Mouse (Mus musculus) left cerebral cortex, postnatal 10 days (tissue): ENCODE measurements around the gene Tmem151a. TPM values are rescaled to one million over a fixed set of nuclear protein-coding genes. Genes with fewer than 3 reads are reported as not detected.

Experiments used
- DNase-seq, 2 experiments: peaks; one replicate each; pipeline ENCODE4 v3.0.0; 2021 to 2022; ENCODE audit warnings: low spot score in 2 of 2, mixed read lengths in 1 of 2; ENCODE audit errors: extremely low spot score in 1 of 2
- intact Hi-C: fragments of 180-260 bp; cut with DNase I; formaldehyde crosslinking; loops from one replicate; pipeline ENCODE4 v1.15.1; 2025
- total RNA-seq, 2 experiments: library from RNA; stranded (reverse); gene quantifications; 2 replicates each; pipeline ENCODE4 v1.2.3; 2021

Gene Tmem151a
- total RNA-seq, 2 experiments from 2014 or later, result 115 to 122 TPM

DNA sequence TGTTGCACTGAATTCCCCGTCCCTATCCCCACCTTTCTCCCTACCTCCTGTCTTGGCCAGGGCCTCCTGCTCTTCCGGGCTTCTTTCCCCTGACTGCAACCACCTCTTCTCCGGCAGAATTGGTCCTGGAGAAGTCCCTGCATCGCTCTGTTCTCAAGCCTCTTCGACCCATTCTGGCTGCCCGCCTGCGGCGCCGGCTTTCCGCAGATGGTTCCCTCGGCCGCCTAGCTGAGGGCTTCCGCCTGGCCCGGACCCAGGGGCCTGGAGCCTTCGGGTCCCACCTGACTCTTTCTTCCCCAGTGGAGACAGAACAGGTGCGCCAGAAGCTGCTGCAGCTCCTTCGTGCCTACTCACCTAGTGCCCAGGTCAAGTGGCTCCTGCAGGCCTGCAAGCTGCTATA lies 32.5 kb downstream of the Tmem151a start:
- no peak for DNase-seq
- intact Hi-C loops, result no loop called here

- DNase-seq, result no peak
- intact Hi-C loops, result no loop called here
These were observed 33.0 kb downstream of the Tmem151a start for GRCm38 (mm10) chr19:5052166-5052822.

GRCm38 (mm10) chr19:5051515-5051914 lies 33.8 kb downstream of the Tmem151a start:
- intact Hi-C loops, result no loop called here

DNA sequence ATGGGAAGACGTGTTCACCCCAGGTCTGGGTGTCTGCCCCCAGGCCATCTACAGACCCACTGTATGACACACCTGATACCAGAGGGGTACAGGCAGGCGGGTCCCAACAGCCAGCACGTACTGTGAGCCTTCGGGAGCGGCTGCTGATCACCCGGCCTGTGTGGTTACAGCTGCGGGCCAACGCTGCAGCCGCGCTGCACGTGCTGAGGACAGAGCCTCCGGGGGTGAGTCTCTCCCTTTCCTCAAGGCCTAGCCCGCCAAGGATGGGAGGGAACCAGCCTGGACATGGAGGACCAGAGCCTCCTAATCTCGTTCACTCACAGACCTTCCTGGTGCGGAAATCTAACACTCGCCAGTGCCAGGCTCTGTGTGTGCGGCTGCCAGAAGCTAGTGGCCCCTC lies 34.3 kb downstream of the Tmem151a start:
- intact Hi-C loops, result no loop called here
- DNase-seq, result peak in 1 of 2 experiments; percentile 60

More at GRCm38 (mm10) chr19:5051515-5051914, 33.8 kb downstream of the Tmem151a start:
- no peak for DNase-seq

DNA sequence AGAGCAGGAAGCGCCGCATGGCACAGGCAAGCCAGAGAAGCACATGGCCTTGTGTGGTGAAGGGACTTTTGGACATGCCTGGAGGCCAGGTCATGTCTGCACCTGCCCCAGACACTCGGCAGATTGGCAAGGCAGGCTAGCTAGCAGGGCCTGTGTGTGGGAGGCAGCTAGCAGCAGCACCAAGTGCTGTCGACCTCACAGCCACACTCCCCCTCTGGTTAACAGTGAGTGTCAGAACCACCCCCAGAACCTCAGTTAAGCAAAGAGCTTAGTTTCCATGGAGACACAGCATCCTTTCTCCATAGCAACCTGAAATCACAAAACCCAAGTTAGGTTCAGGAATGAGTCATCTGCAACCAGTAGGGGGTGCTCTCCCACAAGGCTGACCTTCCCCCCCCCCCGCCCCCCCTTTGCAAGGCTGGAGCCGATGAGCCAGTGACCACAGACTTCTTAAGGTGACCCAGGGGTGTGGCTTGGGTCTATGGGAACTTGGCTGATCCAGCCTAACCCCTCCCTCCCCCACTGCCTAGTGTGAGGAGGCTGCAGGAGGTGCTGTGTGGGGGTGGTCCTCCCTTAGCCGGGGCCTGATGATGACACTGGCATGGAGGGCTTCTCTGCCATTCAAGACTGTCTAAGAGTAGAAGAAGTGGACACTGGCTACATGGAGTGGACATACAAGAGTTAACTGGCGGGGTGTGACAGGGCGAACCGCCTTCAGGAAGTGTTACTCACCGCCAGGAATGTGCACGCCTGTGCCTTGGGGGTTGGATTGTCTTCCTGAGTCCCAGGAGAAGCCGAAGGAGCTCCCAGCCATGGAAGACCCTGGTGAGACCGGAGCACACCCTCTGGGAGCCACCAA lies 35.1 kb downstream of the Tmem151a start, which contains the start of gene Rin1:
TSS of gene Rin1 (plus strand) at position 435 of the 859 bp plus-strand sequence.
- DNase-seq, result peak; percentile 70 to 71

GRCm38 (mm10) chr19:5049325-5049724 lies 36.0 kb downstream of the Tmem151a start:
- intact Hi-C loops, result no loop called here
- no peak for DNase-seq

More for the DNA sequence above, 35.1 kb downstream of the Tmem151a start, which contains the start of gene Rin1:
- intact Hi-C loops, result no loop called here

DNA sequence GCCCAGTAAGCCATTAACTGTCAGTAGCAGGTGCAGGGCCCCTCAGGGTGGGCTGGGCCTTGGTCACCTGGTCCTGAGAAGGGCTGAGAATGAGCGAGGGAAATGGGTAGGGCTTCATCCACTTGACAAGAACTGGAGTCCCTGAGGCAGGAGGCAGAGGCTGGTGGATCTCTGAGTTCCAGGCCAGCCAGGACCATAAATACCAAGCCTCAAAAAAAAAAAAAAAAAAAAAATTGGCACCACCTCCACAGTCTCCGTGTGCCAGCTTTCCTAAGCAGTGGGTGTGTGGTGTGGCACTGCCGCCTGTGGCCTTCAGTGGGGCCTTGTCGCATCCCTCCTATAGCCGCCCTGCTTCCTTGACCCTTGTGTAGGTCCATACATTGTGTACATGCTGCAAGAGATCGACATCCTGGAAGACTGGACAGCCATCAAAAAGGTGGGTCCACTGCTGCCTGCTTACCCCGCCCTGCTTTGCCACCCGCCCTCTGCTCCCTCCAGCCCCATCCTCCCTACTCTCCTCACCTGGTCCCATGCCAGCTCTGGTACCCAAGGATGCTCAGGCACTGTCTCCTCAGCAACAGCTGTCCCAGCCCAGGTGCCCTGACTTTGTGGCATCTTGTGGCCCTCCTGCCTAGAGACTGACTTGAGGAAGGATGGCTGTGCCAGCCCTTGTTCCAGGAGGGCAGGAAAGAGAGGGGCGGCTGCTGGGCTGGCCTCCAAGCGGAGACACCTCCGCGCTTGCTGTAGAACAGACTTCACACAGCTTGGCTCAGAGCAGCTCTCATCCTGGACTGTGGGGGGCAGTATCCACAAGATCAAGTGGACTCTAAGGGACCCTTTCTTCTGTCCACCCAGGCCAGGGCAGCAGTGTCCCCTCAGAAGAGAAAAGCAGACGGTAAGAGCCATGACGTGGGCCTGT lies 36.9 kb downstream of the Tmem151a start:
- DNase-seq, result peak in 1 of 2 experiments; percentile 68
- intact Hi-C loops, result no loop called here

GRCm38 (mm10) chr19:5045531-5045930 lies 39.8 kb downstream of the Tmem151a start:
- intact Hi-C loops, result no loop called here
- no peak for DNase-seq

- intact Hi-C loops, result no loop called here
- no peak for DNase-seq
These were observed 43.7 kb downstream of the Tmem151a start for GRCm38 (mm10) chr19:5041588-5041987.

DNA sequence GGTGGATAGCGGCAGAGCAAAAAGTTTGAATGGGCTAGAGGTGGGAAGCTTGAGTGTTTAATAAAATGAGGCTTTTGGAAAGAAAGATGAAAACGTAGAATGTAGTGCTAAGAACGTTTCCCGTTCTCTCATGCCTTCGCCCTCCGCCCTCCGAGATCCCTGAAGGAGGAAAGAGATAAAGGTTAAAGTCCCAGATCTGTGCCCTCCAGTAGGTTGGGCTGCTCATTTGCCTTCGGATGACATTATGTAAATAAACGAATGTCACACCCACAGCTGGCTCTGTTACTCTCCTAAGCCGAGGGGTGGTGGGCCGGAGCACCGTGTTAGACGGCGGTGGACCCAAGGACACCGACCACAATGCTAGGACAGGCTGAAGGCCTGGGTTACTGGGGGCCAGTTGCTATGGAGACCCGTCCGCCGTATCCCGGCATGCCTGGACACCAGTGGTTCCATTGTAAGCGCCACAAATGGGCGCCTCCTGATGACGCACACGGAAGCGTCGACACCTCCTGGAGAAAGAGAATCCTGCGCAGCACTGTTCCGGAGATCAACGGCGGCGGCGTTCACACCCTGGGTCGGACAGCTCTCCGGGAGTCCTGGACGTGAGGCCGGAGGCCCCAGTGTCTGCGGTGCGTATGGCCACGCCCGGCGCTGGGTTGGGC lies 44.3 kb downstream of the Tmem151a start, which contains the start of gene Brms1:
TSS of gene Brms1 (plus strand) at position 493 of the 662 bp plus-strand sequence.
- DNase-seq, result peak; percentile 91 to 95
- intact Hi-C loops, result no loop called here

- peak in 1 of 2 experiments; percentile 50 for DNase-seq
- intact Hi-C loops, result no loop called here
These were observed 45.8 kb downstream of the Tmem151a start for GRCm38 (mm10) chr19:5039301-5040114.

GRCm38 (mm10) chr19:5038709-5039156 lies 46.6 kb downstream of the Tmem151a start, which contains the start of the genes B4gat1 and AC124502.3:
Gene B4gat1, plus strand, starts transcription at chr19:5038826.
Gene AC124502.3, plus strand, starts transcription at chr19:5038891.
- DNase-seq, result peak; percentile 89 to 95
- intact Hi-C loops, result no loop called here

DNA sequence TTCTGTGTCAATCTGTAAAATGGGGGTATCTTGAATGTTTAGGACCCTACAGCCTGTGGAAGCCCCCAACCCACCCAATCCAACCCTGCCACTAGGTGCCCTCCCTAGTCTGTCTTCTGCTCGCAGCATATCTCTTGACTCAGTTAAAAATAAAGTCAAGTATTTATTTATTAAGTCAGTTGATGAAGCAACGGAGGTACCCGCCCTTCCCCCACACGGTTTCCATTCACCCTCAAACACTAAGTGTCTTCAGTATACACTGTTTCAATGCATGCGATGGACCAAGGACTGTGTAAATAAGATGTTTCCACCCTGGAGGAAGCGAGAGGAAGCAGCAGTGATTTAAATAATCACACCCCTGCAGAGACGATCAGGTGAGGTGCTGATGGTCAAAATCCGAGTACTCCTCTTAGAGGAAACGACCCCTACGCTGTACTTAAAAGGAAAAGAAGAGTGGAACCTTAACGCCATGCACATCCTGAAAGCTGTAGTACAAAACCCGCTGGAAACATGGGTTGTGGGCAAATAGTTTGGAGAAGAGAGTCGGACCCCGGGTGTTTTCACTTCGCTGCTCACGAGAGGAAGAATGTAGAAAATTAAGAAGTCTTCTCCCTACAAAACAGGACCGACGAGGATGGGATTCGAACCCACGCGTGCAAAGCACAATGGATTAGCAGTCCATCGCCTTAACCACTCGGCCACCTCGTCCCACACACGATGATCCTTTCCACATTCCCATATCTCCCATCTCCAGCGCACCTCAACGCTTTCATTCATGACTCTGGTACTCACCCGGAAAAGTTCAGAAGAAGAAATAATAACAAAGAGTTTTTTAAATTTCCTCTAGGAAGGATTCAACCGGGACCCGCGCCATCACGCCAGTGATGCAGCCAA lies 47.4 kb downstream of the Tmem151a start:
- intact Hi-C loops, result no loop called here
- peak; percentile 77 to 82 for DNase-seq

GRCm38 (mm10) chr19:5036577-5036976 lies 48.8 kb downstream of the Tmem151a start:
- no peak for DNase-seq
- intact Hi-C loops, result no loop called here

DNA sequence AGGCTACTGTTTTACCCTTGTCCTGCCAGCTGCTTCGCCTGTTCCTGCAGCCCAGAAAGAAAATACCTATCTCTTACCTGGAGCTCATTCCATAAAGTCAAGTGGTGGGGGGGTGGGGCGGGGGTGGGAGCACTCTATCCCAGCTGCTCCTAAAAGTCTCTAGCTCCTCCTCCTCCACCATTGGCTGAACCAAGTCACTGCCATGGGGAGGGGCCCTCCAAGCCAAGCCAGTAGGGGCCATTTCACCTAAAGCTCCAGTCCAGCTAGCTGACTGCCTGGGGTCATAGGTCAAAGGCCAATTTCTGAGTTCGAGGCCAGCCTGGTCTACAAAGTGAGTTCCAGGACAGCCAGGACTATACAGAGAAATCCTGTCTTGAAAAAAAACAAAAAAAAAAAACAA lies 52.6 kb downstream of the Tmem151a start:
- peak in 1 of 2 experiments; percentile 28 for DNase-seq
- intact Hi-C loops, result no loop called here

GRCm38 (mm10) chr19:5026111-5026510 lies 59.2 kb downstream of the Tmem151a start:
- intact Hi-C loops, result no loop called here
- DNase-seq, result peak in 1 of 2 experiments; percentile 30
